Mouse (Mus musculus): Measurements from ENCODE around the gene Rps24.

- no peak for TF ChIP-seq REST (IDR thresholded peaks at IDR 0.05; ENCODE audit: insufficient read depth, insufficient read length)
- no peak for TF ChIP-seq E2F4 (IDR thresholded peaks at IDR 0.05; ENCODE audit: insufficient read depth)
These were observed 10.5 kb downstream of the Rps24 start for GRCm38 (mm10) chr14:24497443-24497842.

Measured in myocyte (in vitro differentiated cells).